Mouse (Mus musculus) frontal cortex, postnatal 25 days (tissue): Measurements from ENCODE around the gene 9330182L06Rik.

Experiments
- DNase-seq, 2 experiments: peaks; one replicate each; pipeline ENCODE4 v3.0.0; 2022; ENCODE audit warnings: low spot score in 2 of 2

The 9330182L06Rik gene

GRCm38 (mm10) chr5:9265586-9266279 lies at the start of gene 9330182L06Rik:
Gene 9330182L06Rik, plus strand, starts transcription at chr5:9266118.
- peak; percentile 51 to 58 for DNase-seq

GRCm38 (mm10) chr5:9227456-9228008 lies 38.4 kb upstream of the 9330182L06Rik start:
- DNase-seq, result no peak

- no peak for DNase-seq
Measured at GRCm38 (mm10) chr5:9264361-9264760, 1.6 kb upstream of the 9330182L06Rik start.

- no peak for DNase-seq
Measured at GRCm38 (mm10) chr5:9266280-9266923, 484 bp downstream of the 9330182L06Rik start.

- DNase-seq, result no peak
Measured at GRCm38 (mm10) chr5:9269666-9270065, 3.7 kb downstream of the 9330182L06Rik start.

- DNase-seq, result no peak
Measured at GRCm38 (mm10) chr5:9272976-9273375, 7.1 kb downstream of the 9330182L06Rik start.

- no peak for DNase-seq
Measured at GRCm38 (mm10) chr5:9295777-9296549, 30.0 kb downstream of the 9330182L06Rik start.

- DNase-seq, result no peak
Measured at GRCm38 (mm10) chr5:9296550-9296928, 30.6 kb downstream of the 9330182L06Rik start.

GRCm38 (mm10) chr5:9326863-9327262 lies 60.9 kb downstream of the 9330182L06Rik start:
- no peak for DNase-seq

- DNase-seq, result no peak
Measured at GRCm38 (mm10) chr5:9327528-9327927, 61.6 kb downstream of the 9330182L06Rik start.

GRCm38 (mm10) chr5:9338756-9339510 lies 73.0 kb downstream of the 9330182L06Rik start:
- DNase-seq, result no peak

GRCm38 (mm10) chr5:9339511-9340173 lies 73.7 kb downstream of the 9330182L06Rik start:
- DNase-seq, result no peak

- DNase-seq, result no peak
Measured at GRCm38 (mm10) chr5:9344581-9344980, 78.7 kb downstream of the 9330182L06Rik start.

GRCm38 (mm10) chr5:9345038-9345617 lies 79.2 kb downstream of the 9330182L06Rik start:
- no peak for DNase-seq

GRCm38 (mm10) chr5:9345625-9346024 lies 79.7 kb downstream of the 9330182L06Rik start:
- DNase-seq, result no peak

GRCm38 (mm10) chr5:9346510-9346909 lies 80.6 kb downstream of the 9330182L06Rik start:
- DNase-seq, result peak in 1 of 2 experiments; percentile 3

GRCm38 (mm10) chr5:9352163-9352562 lies 86.2 kb downstream of the 9330182L06Rik start:
- no peak for DNase-seq

- DNase-seq, result no peak
Measured at GRCm38 (mm10) chr5:9352646-9353045, 86.7 kb downstream of the 9330182L06Rik start.

- DNase-seq, result peak in 1 of 2 experiments; percentile 0
Measured at GRCm38 (mm10) chr5:9354257-9354656, 88.3 kb downstream of the 9330182L06Rik start.

- no peak for DNase-seq
Measured at GRCm38 (mm10) chr5:9358076-9358475, 92.2 kb downstream of the 9330182L06Rik start.
